Mouse (Mus musculus) hindbrain, embryonic 11.5 days (tissue): Measurements from ENCODE around the gene Olfr987. TPM values are rescaled to one million over a fixed set of nuclear protein-coding genes. Genes with fewer than 3 reads are reported as not detected.
"Not testable (repeated sequence)": the region's sequence is repeated elsewhere in the genome, so short reads cannot be mapped to it uniquely, and the experiment has no call there.

Source experiments
- ATAC-seq: fragments of 200-750 bp; cut with Nextera tagmentation; 2 replicates; pipeline ENCODE4 v1.8.0; 2017; ENCODE audit warnings: mild to moderate bottlenecking, moderate TSS enrichment, moderate library complexity; ENCODE audit not compliant: low FRiP score
- DNase-seq: peaks from one replicate; pipeline ENCODE4 v3.0.0-alpha.2; 2015; ENCODE audit warnings: low spot score
- H3K27ac ChIP-seq: fragments of 300-500 bp; sonication (generic); 2 replicates; pipeline ENCODE4 v1.5.1; 2014; ENCODE audit warnings: mild to moderate bottlenecking, low read depth, low read length
- H3K27me3 ChIP-seq: fragments of 300-500 bp; sonication (generic); 2 replicates; pipeline ENCODE4 v1.6.1; 2014; ENCODE audit warnings: mild to moderate bottlenecking, low read length, moderate library complexity, mixed read lengths; ENCODE audit not compliant: control insufficient read depth, insufficient read depth
- H3K36me3 ChIP-seq: fragments of 300-500 bp; sonication (generic); 2 replicates; pipeline ENCODE4 v1.6.1; 2014; ENCODE audit warnings: mild to moderate bottlenecking, low read length, moderate library complexity, mixed read lengths; ENCODE audit not compliant: control insufficient read depth, insufficient read depth
- H3K4me1 ChIP-seq: fragments of 300-500 bp; sonication (generic); replicated peaks from 2 replicates; pipeline ENCODE4 v1.6.1; 2014; ENCODE audit warnings: low read length, mixed read lengths; ENCODE audit not compliant: control insufficient read depth, insufficient read depth
- H3K4me2 ChIP-seq: fragments of 300-500 bp; sonication (generic); replicated peaks from 2 replicates; pipeline ENCODE4 v1.6.1; 2014; ENCODE audit warnings: mild to moderate bottlenecking, low read depth, low read length
- H3K4me3 ChIP-seq: fragments of 300-500 bp; sonication (generic); 2 replicates; pipeline ENCODE4 v1.5.1; 2014; ENCODE audit warnings: low read depth, low read length
- H3K9ac ChIP-seq: fragments of 300-500 bp; sonication (generic); 2 replicates; pipeline ENCODE4 v1.6.1; 2014; ENCODE audit warnings: low read depth, low read length
- H3K9me3 ChIP-seq: fragments of 300-500 bp; sonication (generic); 2 replicates; pipeline ENCODE4 v1.6.1; 2016; ENCODE audit warnings: low read length; ENCODE audit not compliant: control insufficient read depth
- WGBS: fragments of 180-500 bp; shearing (Covaris S2); extraction: QIAGEN DNeasy Blood & Tissue Kit; methylation state at CpG from one replicate; pipeline ENCODE4 v1.1.7; 2014; 5-methylcytosine and 5-hydroxymethylcytosine counted together
- polyA plus RNA-seq: library from polyadenylated mRNA; unstranded; fragments of >200 nt; fragmentation: Nextera tagmentation; extraction: Ambion mirVana; gene quantifications from 2 replicates; pipeline ENCODE4 v1.2.1, GENCODE M21; 2014

Olfr987 gene
- polyA plus RNA-seq = not detected in 2 replicates

DNA sequence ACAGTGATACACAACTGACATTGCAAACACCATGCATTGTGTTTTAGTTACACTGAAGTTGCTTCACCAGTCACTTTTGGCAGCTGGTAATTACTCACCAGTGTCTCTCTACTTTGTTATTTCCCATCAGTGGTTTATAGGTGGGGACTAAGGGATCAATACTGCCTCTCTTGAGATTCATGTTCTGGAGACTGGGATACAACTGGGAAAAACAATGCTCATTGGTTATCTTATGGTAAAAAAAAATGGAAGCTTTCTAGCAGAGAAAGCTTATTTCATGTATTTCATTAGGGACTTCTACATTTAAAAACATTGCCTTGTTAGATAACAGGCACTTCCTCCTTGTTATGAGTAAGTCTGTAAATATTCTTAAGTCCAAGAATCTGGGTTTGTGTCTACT lies at the start of gene Olfr987:
Olfr987 (minus strand) TSS at position 101 of the 400 bp plus-strand sequence.
- ATAC-seq, H3K9ac ChIP-seq, H3K27me3 ChIP-seq, H3K4me3 ChIP-seq, H3K9me3 ChIP-seq, H3K4me2 ChIP-seq, H3K27ac ChIP-seq, H3K4me1 ChIP-seq, DNase-seq, H3K36me3 ChIP-seq: not testable (repeated sequence)

DNA sequence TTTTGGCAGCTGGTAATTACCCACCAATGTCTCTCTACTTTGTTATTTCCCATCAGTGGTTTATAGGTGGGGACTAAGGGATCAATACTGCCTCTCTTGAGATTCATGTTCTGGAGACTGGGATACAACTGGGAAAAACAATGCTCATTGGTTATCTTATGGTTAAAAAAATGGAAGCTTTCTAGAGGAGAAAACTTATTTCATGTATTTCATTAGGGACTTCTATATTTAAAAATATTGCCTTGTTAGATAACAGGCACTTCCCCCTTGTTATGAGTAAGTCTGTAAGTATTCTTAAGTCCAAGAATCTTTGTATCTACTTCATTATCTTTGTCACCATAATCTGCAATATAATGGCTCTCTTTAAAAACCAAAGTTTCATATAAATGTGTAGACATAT lies 24.0 kb upstream of the Olfr987 start, which contains the start of gene Olfr988:
Olfr988 (minus strand) TSS at position 101 of the 400 bp plus-strand sequence.
- not testable (repeated sequence) for H3K4me3 ChIP-seq, ATAC-seq

DNA sequence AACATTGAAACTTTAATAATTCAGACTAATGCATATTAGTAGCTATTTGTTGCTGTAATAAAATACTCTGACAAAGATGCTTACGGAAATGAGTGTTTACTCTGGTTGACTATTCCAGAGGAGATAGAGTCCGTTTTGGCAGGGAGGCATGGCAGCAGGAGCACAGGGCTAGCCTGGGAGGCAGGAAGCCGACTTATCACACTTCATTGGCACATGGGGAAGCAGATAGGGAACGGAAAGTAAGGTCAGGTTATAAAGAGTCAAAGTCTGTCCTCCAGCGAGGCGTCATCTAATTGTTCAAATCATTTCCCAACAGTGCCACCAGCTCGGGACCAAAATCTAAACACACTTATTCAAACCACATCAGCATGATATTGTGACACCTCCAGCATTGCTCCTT lies 857 bp upstream of the Olfr987 start:
- no peak overlapping the region for H3K4me2 ChIP-seq
- H3K4me1 ChIP-seq = no peaks in the 10 kb centered on the region
- no peaks in the 10 kb centered on the region for H3K27me3 ChIP-seq
- no peak overlapping the region for H3K27ac ChIP-seq
- DNase-seq = no peak
- no peak for ATAC-seq
- H3K36me3 ChIP-seq = no peaks in the 10 kb centered on the region
- H3K9me3 ChIP-seq = no peaks in the 10 kb centered on the region
- H3K4me3 ChIP-seq = no peak overlapping the region
- H3K9ac ChIP-seq = no peak overlapping the region
- 86% methylated on average over 7 of the region's 7 CpGs for WGBS

More for the DNA sequence above, 24.0 kb upstream of the Olfr987 start, which contains the start of gene Olfr988:
- H3K9ac ChIP-seq, H3K4me2 ChIP-seq, H3K27me3 ChIP-seq, H3K36me3 ChIP-seq, H3K9me3 ChIP-seq, H3K4me1 ChIP-seq, H3K27ac ChIP-seq, DNase-seq: not testable (repeated sequence)

DNA sequence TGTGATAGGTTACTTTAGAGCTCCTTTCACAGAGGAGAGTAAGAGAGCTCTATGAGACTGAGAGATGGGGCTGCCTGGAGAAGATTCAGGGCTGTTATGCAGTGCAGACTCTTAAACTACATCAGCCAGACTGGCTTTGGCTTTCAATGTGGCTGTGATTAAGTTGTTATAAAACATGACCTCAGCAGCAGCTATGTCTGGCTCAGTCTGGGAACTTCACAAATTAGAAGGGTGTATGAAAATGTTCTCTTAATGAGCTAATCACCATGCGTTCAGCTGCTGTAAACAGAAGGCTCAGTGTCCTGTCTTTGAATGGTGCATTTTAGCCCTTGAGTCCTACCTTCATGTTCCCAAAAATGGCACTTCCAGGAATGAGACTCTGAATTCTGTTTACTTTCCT lies 20.0 kb downstream of the Olfr987 start:
- Histone ChIP-seq H3K4me1 (no peaks in the 10 kb centered on the region), H3K9me3 (no peaks in the 10 kb centered on the region), H3K36me3 (no peaks in the 10 kb centered on the region), H3K4me3 (no peak overlapping the region), H3K4me2 (no peak overlapping the region), H3K9ac (no peak overlapping the region), H3K27me3 (no peaks in the 10 kb centered on the region), H3K27ac (no peak overlapping the region)
- ATAC-seq (no peak; the same call in 1 of the 2 replicates), DNase-seq (no peak)
- 90% methylated on average over 1 of the region's 1 CpGs for WGBS

DNA sequence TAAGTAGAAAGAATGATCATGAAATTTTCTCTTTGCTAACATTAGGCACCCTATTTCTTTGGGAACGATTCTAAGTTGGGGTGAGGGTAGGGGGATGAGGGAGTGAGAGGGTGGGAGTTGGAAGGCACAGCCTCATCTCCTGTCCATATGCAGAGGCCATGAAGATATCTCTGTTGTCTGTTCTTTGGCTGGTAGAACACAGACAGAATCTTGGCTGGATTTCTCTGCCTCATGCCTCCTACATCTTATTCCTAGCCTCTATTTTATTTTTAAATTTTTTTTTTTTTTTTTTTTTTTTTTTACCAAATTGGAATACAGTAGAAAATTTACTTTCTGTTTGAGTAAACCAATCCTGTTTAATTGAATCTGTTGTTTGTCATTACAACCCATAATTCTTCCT lies 53.7 kb downstream of the Olfr987 start:
- Histone ChIP-seq H3K36me3 (no peaks in the 10 kb centered on the region), H3K4me3 (no peak overlapping the region), H3K27ac (no peak overlapping the region), H3K9me3 (no peaks in the 10 kb centered on the region), H3K27me3 (no peaks in the 10 kb centered on the region), H3K4me2 (no peak overlapping the region), H3K4me1 (no peaks in the 10 kb centered on the region), H3K9ac (no peak overlapping the region)
- DNase-seq (no peak), ATAC-seq (no peak)
- 55% methylated on average over 1 of the region's 1 CpGs for WGBS

DNA sequence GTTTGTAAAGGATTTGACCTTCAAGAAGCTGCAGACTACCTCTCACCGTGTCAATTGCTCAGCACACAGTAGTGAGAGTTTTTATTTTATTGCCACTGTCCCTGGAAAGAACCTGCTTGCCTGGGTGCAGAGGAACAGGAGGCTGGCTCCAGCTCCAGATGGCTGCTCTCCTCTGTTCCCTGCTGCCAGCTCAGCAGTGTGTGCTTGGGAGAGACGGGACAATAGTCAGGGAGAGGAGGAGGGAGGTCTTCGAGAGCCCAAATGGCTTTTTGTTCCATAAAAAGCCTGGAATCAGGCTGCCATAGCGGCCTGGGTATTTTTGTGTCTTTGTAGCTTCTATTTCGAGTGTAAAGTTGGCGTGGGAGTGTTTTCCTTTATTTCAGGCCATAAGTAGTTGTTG lies 54.5 kb downstream of the Olfr987 start:
- Histone ChIP-seq H3K4me3 (no peak overlapping the region), H3K9ac (no peak overlapping the region), H3K4me2 (no peak overlapping the region), H3K27ac (no peak overlapping the region), H3K27me3 (no peaks in the 10 kb centered on the region), H3K4me1 (no peaks in the 10 kb centered on the region), H3K36me3 (no peaks in the 10 kb centered on the region), H3K9me3 (no peaks in the 10 kb centered on the region)
- peak; percentile 58 for ATAC-seq
- 39% methylated on average over 6 of the region's 6 CpGs for WGBS
- DNase-seq = peak; percentile 29

DNA sequence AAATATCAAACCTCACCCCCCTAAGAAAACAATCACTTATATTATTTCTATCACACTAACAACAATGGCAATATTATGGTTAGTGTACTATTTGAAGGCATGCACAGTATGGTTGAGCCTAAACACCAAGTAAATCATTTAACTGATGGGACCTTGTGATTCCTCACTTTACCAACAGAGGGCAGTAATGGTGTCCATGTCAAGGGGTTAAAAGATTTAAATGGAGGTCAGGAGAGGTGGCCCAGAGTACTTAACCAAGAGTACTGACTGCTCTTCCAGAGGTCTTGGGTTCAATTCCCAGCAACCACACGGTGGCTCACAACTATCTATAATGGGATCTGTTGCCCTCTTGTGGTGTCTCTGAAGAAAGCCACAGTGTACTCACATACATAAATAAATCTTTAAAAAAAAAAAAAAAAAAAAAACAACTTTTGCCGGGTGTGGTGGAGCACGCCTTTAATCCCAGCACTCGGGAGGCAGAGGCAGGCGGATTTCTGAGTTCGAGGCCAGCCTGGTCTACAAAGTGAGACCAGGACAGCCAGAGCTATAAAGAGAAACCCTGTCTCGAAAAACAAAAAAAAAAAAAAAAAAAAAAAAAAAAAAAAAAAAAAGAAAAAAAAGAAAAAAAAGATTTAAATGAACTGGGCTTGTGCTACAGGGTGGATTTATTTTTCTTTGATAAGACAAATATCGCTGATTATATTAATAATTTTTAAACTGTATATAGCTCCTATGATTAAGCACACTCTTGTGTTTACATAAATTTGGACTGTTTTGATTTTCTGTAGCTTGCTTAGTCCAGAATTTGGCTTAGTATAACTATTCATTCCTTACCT lies 55.3 kb downstream of the Olfr987 start:
- H3K27ac ChIP-seq = no peak overlapping the region

DNA sequence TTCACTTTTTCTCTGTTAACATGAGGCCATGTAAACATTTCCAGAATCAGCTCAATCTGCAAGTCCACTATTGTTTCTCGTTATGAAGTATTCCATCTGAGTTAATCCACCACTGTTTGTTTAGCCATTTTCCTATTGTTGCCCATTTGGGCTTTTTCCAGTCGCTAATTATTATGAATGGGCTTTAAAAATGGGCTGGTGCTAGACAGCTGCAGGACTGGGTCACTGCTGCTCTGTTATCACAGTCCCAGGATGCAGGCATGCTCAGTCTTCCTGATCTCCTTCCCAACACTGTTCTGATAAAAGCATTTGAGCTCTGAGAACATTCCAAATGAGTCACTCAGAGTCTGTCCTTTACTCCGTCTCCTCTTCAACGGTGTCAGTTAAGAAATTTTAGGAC lies 58.1 kb downstream of the Olfr987 start:
- Histone ChIP-seq H3K9ac (no peak overlapping the region), H3K27me3 (no peaks in the 10 kb centered on the region), H3K27ac (no peak overlapping the region), H3K9me3 (no peaks in the 10 kb centered on the region), H3K4me3 (no peak overlapping the region), H3K36me3 (no peaks in the 10 kb centered on the region), H3K4me2 (no peak overlapping the region), H3K4me1 (no peaks in the 10 kb centered on the region)
- DNase-seq (peak; percentile 1), ATAC-seq (no peak)
- 80% methylated on average over 4 of the region's 4 CpGs for WGBS

More for the DNA sequence above, 55.3 kb downstream of the Olfr987 start:
- ATAC-seq (0 out of 2 replicates have a peak, but pooled peaks have one; percentile 23), DNase-seq (peak; percentile 1)
- no peak overlapping the region for H3K4me2 ChIP-seq
- H3K4me1 ChIP-seq = no peaks in the 10 kb centered on the region
- no peaks in the 10 kb centered on the region for H3K36me3 ChIP-seq
- WGBS = 84% methylated on average over 8 of the region's 8 CpGs
- H3K9ac ChIP-seq = no peak overlapping the region
- H3K9me3 ChIP-seq = no peaks in the 10 kb centered on the region
- no peaks in the 10 kb centered on the region for H3K27me3 ChIP-seq
- no peak overlapping the region for H3K4me3 ChIP-seq
